Mouse (Mus musculus): ENCODE data around the gene Zfp54.
"Not testable (repeated sequence)": the region's sequence is repeated elsewhere in the genome, so short reads cannot be mapped to it uniquely, and the experiment has no call there.

The Zfp54 gene

GRCm38 (mm10) chr17:21422664-21423599, at the start of gene Zfp54:
Gene Zfp54, plus strand, starts transcription at chr17:21423227.
- DNase-seq = peak; percentile 80 to 83

GRCm38 (mm10) chr17:21375311-21375710, 47.7 kb upstream of the Zfp54 start:
- no peak for DNase-seq

- peak; percentile 73 to 77 for DNase-seq
Observed at GRCm38 (mm10) chr17:21383391-21384056, 39.5 kb upstream of the Zfp54 start, which contains the start of gene Zfp677. Gene Zfp677, plus strand, starts transcription at chr17:21383748.

- no peak for DNase-seq
Observed at GRCm38 (mm10) chr17:21384057-21384411, 39.0 kb upstream of the Zfp54 start.

- not testable (repeated sequence) for DNase-seq
Observed at GRCm38 (mm10) chr17:21438806-21439400, 15.9 kb downstream of the Zfp54 start.

- DNase-seq = peak; percentile 68
Observed at GRCm38 (mm10) chr17:21449669-21450068, 26.6 kb downstream of the Zfp54 start.

- DNase-seq = peak; percentile 89 to 95
Observed at GRCm38 (mm10) chr17:21450138-21450704, 27.2 kb downstream of the Zfp54 start, which contains the start of gene Zfp51. Gene Zfp51, plus strand, starts transcription at chr17:21450374.

- DNase-seq = no peak
Observed at GRCm38 (mm10) chr17:21463550-21463949, 40.5 kb downstream of the Zfp54 start.

GRCm38 (mm10) chr17:21472032-21472652, 49.1 kb downstream of the Zfp54 start:
- DNase-seq = no peak

- DNase-seq = no peak
Observed at GRCm38 (mm10) chr17:21472653-21473307, 49.8 kb downstream of the Zfp54 start.

- peak in 1 of 2 experiments; percentile 16 for DNase-seq
Observed at GRCm38 (mm10) chr17:21473362-21474190, 50.5 kb downstream of the Zfp54 start.

- peak; percentile 20 to 45 for DNase-seq
Observed at GRCm38 (mm10) chr17:21474729-21475128, 51.7 kb downstream of the Zfp54 start.

- not testable (repeated sequence) for DNase-seq
Observed at GRCm38 (mm10) chr17:21475290-21475689, 52.3 kb downstream of the Zfp54 start.

- not testable (repeated sequence) for DNase-seq
Observed at GRCm38 (mm10) chr17:21476351-21476750, 53.3 kb downstream of the Zfp54 start.

- not testable (repeated sequence) for DNase-seq
Observed at GRCm38 (mm10) chr17:21478103-21478777, 55.2 kb downstream of the Zfp54 start.
